In the genomic region with DNA sequence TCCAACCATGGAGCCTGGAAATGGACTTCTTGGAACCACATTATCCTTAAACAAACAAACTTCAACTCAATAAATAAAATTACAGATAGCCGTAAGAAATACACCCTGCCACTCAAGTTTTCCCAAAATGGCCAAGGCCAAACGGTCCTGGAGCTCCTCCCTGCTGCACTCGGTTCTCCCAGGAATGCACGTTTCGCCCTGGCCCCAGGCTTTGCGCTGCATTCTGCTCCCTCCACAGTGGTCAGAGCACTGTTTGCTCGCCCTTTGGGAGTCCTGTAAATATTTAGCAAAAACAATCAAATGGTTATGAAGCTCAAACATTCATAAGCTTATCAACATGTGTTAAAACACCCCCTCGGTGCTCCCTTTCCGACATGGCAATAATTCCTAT, we compare ENCODE assay signal across 12 mouse cellular contexts.
"Had no signal": no experiment of that assay in that cellular context is flagged by ENCODE, and none has a peak within 500 bp of the region (broad histone marks: within the 10 kb centered on the region; RNA-seq: fewer than 3 reads in every experiment).

No protein-coding gene starts in this region.

- H3K27ac ChIP-seq: kidney, postnatal 0 days; limb, embryonic 15.5 days; liver, embryonic 15.5 days; midbrain, embryonic 15.5 days; neural tube, embryonic 12.5 days had no signal

- H3K27me3 ChIP-seq: limb, embryonic 15.5 days; liver, embryonic 15.5 days; midbrain, embryonic 15.5 days; neural tube, embryonic 12.5 days had no signal

- H3K36me3 ChIP-seq: limb, embryonic 15.5 days; liver, embryonic 15.5 days; midbrain, embryonic 15.5 days; neural tube, embryonic 12.5 days had no signal

- H3K4me3 ChIP-seq: limb, embryonic 15.5 days; liver, embryonic 15.5 days; midbrain, embryonic 15.5 days; neural tube, embryonic 12.5 days had no signal

- ATAC-seq: midbrain, embryonic 15.5 days had no signal

- H3K4me1 ChIP-seq: limb, embryonic 15.5 days had no signal

- H3K9ac ChIP-seq: limb, embryonic 15.5 days; liver, embryonic 15.5 days; lung, embryonic 14.5 days; midbrain, embryonic 15.5 days; neural tube, embryonic 12.5 days had no signal

- DNase-seq: kidney, adult 11 months; kidney, adult 9 months; kidney, postnatal 36 days; lung, embryonic 14.5 days; lung, postnatal 14 days; thymus, postnatal 4 days had no signal

- H3K4me2 ChIP-seq: limb, embryonic 15.5 days; liver, embryonic 15.5 days; lung, embryonic 14.5 days; midbrain, embryonic 11.5 days; midbrain, embryonic 15.5 days; neural tube, embryonic 12.5 days had no signal

- H3K9me3 ChIP-seq: limb, embryonic 15.5 days; liver, embryonic 15.5 days; midbrain, embryonic 15.5 days; neural tube, embryonic 12.5 days had no signal
